Mouse (Mus musculus) myocyte (in vitro differentiated cells): Measurements from ENCODE around the gene Itpr2.

ENCODE experiments used
- CEBPB ChIP-seq: IDR thresholded peaks from 2 replicates; pipeline ENCODE4 v1.6.1; 2011; ENCODE audit warnings: mild to moderate bottlenecking, moderate library complexity; ENCODE audit not compliant: poor library complexity, insufficient read depth, severe bottlenecking
- E2F4 ChIP-seq: IDR thresholded peaks from one replicate; pipeline ENCODE4 v1.6.1; 2011; ENCODE audit warnings: mild to moderate bottlenecking, control low read depth, moderate library complexity; ENCODE audit not compliant: insufficient read depth
- MAX ChIP-seq: IDR thresholded peaks from one replicate; pipeline ENCODE4 v1.6.1; 2011; ENCODE audit warnings: low read depth, mild to moderate bottlenecking, control low read depth
- MYOD1 ChIP-seq, 3 experiments: IDR thresholded peaks; one replicate each; pipeline ENCODE4 v1.6.1; 2011; ENCODE audit warnings: control low read depth in 2 of 3, low read depth in 2 of 3, mild to moderate bottlenecking in 2 of 3, moderate library complexity in 1 of 3; ENCODE audit not compliant: insufficient read length in 2 of 3, control insufficient read depth in 1 of 3
- MYOG ChIP-seq, 3 experiments: IDR thresholded peaks; one replicate each; pipeline ENCODE4 v1.6.1; 2011; ENCODE audit warnings: control low read depth in 2 of 3, low read depth in 2 of 3, mild to moderate bottlenecking in 2 of 3; ENCODE audit not compliant: insufficient read length in 2 of 3, control insufficient read depth in 1 of 3, insufficient read depth in 1 of 3
- POLR2A ChIP-seq: IDR thresholded peaks from one replicate; pipeline ENCODE4 v1.6.1; 2011; ENCODE audit warnings: low read depth, mild to moderate bottlenecking, control low read depth, moderate library complexity; ENCODE audit not compliant: insufficient read length
- POLR2AphosphoS2 ChIP-seq: IDR thresholded peaks from one replicate; pipeline ENCODE4 v1.6.1; 2011; ENCODE audit warnings: low read depth, control low read depth; ENCODE audit not compliant: insufficient read length
- SRF ChIP-seq: IDR thresholded peaks from one replicate; pipeline ENCODE4 v1.6.1; 2011; ENCODE audit warnings: low read depth; ENCODE audit not compliant: control insufficient read depth, insufficient read length
- TCF12 ChIP-seq: IDR thresholded peaks from one replicate; pipeline ENCODE4 v1.6.1; 2011; ENCODE audit warnings: mild to moderate bottlenecking, control low read depth; ENCODE audit not compliant: poor library complexity, insufficient read depth, severe bottlenecking
- TCF3 ChIP-seq: IDR thresholded peaks from one replicate; pipeline ENCODE4 v1.6.1; 2011; ENCODE audit warnings: low read depth, control low read depth; ENCODE audit not compliant: insufficient read length
- USF1 ChIP-seq: IDR thresholded peaks from one replicate; pipeline ENCODE4 v1.6.1; 2011; ENCODE audit warnings: low read depth, mild to moderate bottlenecking, control low read depth, moderate library complexity

DNA sequence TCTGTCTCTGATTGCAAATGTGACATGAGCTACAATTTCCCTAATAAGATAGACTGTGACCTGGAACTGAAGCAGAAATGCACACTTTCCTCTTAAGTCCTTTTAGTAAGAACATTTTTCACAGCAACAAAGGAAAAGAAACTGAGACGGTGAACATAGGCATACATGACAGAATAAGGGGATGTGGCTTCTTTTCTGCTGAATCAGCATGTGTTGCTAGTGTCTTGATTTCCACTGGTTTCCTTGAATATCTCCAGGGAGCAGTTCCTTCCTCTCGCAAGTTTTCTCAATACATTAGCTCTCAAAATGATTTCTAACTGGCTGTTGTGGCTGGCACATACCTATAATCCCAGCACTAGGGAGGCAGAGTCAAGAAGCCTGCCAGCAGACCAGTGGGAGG, 23.5 kb upstream of the Itpr2 start:
- no peak for TF ChIP-seq E2F4
- no peak for TF ChIP-seq TCF12
- TF ChIP-seq MYOD1 (IDR thresholded peaks at IDR 0.05; ENCODE audit: control insufficient read depth in 1 of 3, insufficient read length in 2 of 3, low read depth in 2 of 3) = no peak
- no peak for TF ChIP-seq POLR2A
- TF ChIP-seq MAX = no peak
- TF ChIP-seq POLR2AphosphoS2 = no peak
- TF ChIP-seq USF1 = no peak
- no peak for TF ChIP-seq MYOG (IDR thresholded peaks at IDR 0.05; ENCODE audit: control insufficient read depth in 1 of 3, insufficient read depth in 1 of 3, insufficient read length in 2 of 3, low read depth in 2 of 3)
- no peak for TF ChIP-seq TCF3
- TF ChIP-seq CEBPB = no peak
- no peak for TF ChIP-seq SRF
